8 mouse cellular contexts compared by ENCODE assay signal in genomic region chr6:113076686-113077516, GRCm38 (mm10). TPM values are rescaled to one million over a fixed set of nuclear protein-coding genes. Genes with fewer than 3 reads are reported as not detected.
A peak's percentile ranks its signal among the peaks of the same experiment; 100 is the strongest.
DNase-seq lines count a peak whose midpoint lies in the region; ATAC-seq lines count a peak whose summit lies in the region.

Gene Setd5, plus strand, starts transcription at chr6:113077365.

- WGBS in intestine, embryonic 14.5 days, result under 1% methylated on average over 58 of the region's 91 CpGs

- H3K9ac ChIP-seq in intestine, embryonic 14.5 days (ENCODE audit: low read length), result peak within 1 kb of the TSS; percentile 98

- H3K9me3 ChIP-seq in intestine, embryonic 14.5 days (ENCODE audit: control insufficient read depth, low read length), result no peaks in the 10 kb centered on the region

- H3K36me3 ChIP-seq in intestine, embryonic 14.5 days (ENCODE audit: control insufficient read depth, insufficient read depth, low read length), result no peaks in the 10 kb centered on the region

- peak; percentile 91 for ATAC-seq in intestine, embryonic 14.5 days (replicated peaks; ENCODE audit: low FRiP score, low TSS enrichment, low read depth)

- DNase-seq in adrenal gland, adult 18-20 months (ENCODE audit: low spot score in 2 of 2), result peak; percentile 96 to 99
- DNase-seq in embryo, embryonic 11 days, result peak; percentile 97
- peak; percentile 99 for DNase-seq in gastrocnemius, postnatal 25 days
- peak; percentile 99 for DNase-seq in intestine, embryonic 14.5 days (ENCODE audit: low spot score)
- peak; percentile 98 to 99 for DNase-seq in left cerebral cortex, postnatal 14 days (ENCODE audit: low spot score in 2 of 2)
- DNase-seq in mesoderm, embryonic 11.5 days (ENCODE audit: low read depth, low spot score), result peak; percentile 96
- peak; percentile 95 to 97 for DNase-seq in right cerebral cortex, postnatal 36 days (ENCODE audit: low spot score in 2 of 2)
- DNase-seq in yolk sac, embryonic 10.5 days (ENCODE audit: low spot score), result peak; percentile 98

- peak within 1 kb of the TSS; percentile 100 for H3K27ac ChIP-seq in intestine, embryonic 14.5 days (ENCODE audit: low read depth)

- peak within 1 kb of the TSS; percentile 80 for H3K4me3 ChIP-seq in intestine, embryonic 14.5 days (ENCODE audit: low read depth, low read length)

- H3K27me3 ChIP-seq in intestine, embryonic 14.5 days (replicated peaks; ENCODE audit: control insufficient read depth, insufficient read depth, low read length), result no peaks in the 10 kb centered on the region

- H3K4me1 ChIP-seq in intestine, embryonic 14.5 days (replicated peaks; ENCODE audit: control insufficient read depth, insufficient read depth, low read length), result peaks cover 27% of the 10 kb centered on the region

- H3K4me2 ChIP-seq in intestine, embryonic 14.5 days (ENCODE audit: low read length), result peak within 1 kb of the TSS; percentile 98

- intact Hi-C loops in left cerebral cortex, postnatal 14 days (cut with DNase I), result no loop called here

RNA-seq across cellular contexts. Expression of gene Setd5, which starts in this region (rescaled TPM):
- 10 to 100 TPM; 72.2 to 86.2 TPM for total RNA-seq in adrenal gland, adult 18-20 months (2021)
- total RNA-seq in gastrocnemius, postnatal 25 days (2021), result 10 to 100 TPM; 23.0 to 26.0 TPM
- 90.0 and 91.5 TPM in 2 replicates for polyA plus RNA-seq in intestine, embryonic 14.5 days (2014; fragmentation: Nextera tagmentation; extraction: Ambion mirVana)
- 100 to 1,000 TPM; 131 TPM for total RNA-seq in left cerebral cortex, postnatal 14 days (2021)

Comparison
In these comparisons a context has a peak if more than half of its experiments do, and no peak if none do; other contexts are left out.
1. Peak in every context shown above with its lines: DNase-seq, ATAC-seq, H3K4me3 ChIP-seq and H3K27ac ChIP-seq.